Mouse (Mus musculus) embryonic fibroblast, embryonic 13.5 days (primary cell): ENCODE measurements around the gene Pdzd8. TPM values are rescaled to one million over a fixed set of nuclear protein-coding genes. Genes with fewer than 3 reads are reported as not detected.

ENCODE experiments used
- H3K27ac ChIP-seq: 2 replicates; pipeline ENCODE4 v1.5.1; 2012; ENCODE audit warnings: low read length, control low read depth, inconsistent platforms; ENCODE audit not compliant: insufficient read depth
- H3K4me1 ChIP-seq: 2 replicates; pipeline ENCODE4 v1.6.1; 2011; ENCODE audit warnings: low read length; ENCODE audit not compliant: control insufficient read depth, insufficient read depth
- H3K4me3 ChIP-seq: 2 replicates; pipeline ENCODE4 v1.5.1; 2011; ENCODE audit warnings: mild to moderate bottlenecking, control low read depth, low read length; ENCODE audit not compliant: insufficient read depth
- CTCF ChIP-seq: IDR thresholded peaks from 2 replicates; pipeline ENCODE4 v1.5.1; 2011; ENCODE audit warnings: mild to moderate bottlenecking, control low read depth, low read length, moderate library complexity, borderline replicate concordance; ENCODE audit not compliant: insufficient read depth
- POLR2A ChIP-seq: IDR thresholded peaks from 2 replicates; pipeline ENCODE4 v1.6.1; 2011; ENCODE audit warnings: low read depth, mild to moderate bottlenecking, control low read depth, low read length, moderate library complexity
- polyA plus RNA-seq: library from polyadenylated mRNA; stranded (reverse); fragments of >200 nt; gene quantifications from 2 replicates; pipeline ENCODE4 v1.2.4, GENCODE M21; 2011; ENCODE audit warnings: low read depth; ENCODE audit not compliant: missing spikeins, insufficient read length

Pdzd8 gene
- polyA plus RNA-seq, 1 experiment, result 50.6 TPM

GRCm38 (mm10) chr19:59356388-59356787 lies 10.8 kb upstream of the Pdzd8 start:
- no peak overlapping the region for H3K4me3 ChIP-seq
- no peak overlapping the region for H3K27ac ChIP-seq
- no peaks in the 10 kb centered on the region for H3K4me1 ChIP-seq
- no peak for TF ChIP-seq CTCF
- TF ChIP-seq POLR2A, result no peak

GRCm38 (mm10) chr19:59354906-59355305 lies 9.3 kb upstream of the Pdzd8 start:
- Histone ChIP-seq H3K4me1 (no peaks in the 10 kb centered on the region), H3K27ac (no peak overlapping the region), H3K4me3 (no peak overlapping the region)
- TF ChIP-seq CTCF (no peak), POLR2A (no peak)

- no peak for TF ChIP-seq CTCF
- no peak for TF ChIP-seq POLR2A
- Histone ChIP-seq H3K27ac (no peak overlapping the region), H3K4me3 (no peak overlapping the region), H3K4me1 (no peaks in the 10 kb centered on the region)
These were observed 7.2 kb upstream of the Pdzd8 start for GRCm38 (mm10) chr19:59352760-59353159.

GRCm38 (mm10) chr19:59351151-59351889 lies 5.7 kb upstream of the Pdzd8 start:
- Histone ChIP-seq H3K4me3 (no peak overlapping the region), H3K4me1 (no peaks in the 10 kb centered on the region), H3K27ac (no peak overlapping the region)
- TF ChIP-seq POLR2A, result no peak
- TF ChIP-seq CTCF, result no peak

GRCm38 (mm10) chr19:59350273-59350903 lies 4.8 kb upstream of the Pdzd8 start:
- no peak overlapping the region for H3K27ac ChIP-seq
- H3K4me1 ChIP-seq, result no peaks in the 10 kb centered on the region
- no peak overlapping the region for H3K4me3 ChIP-seq
- TF ChIP-seq POLR2A (no peak), CTCF (no peak)

GRCm38 (mm10) chr19:59349329-59349960 lies 3.9 kb upstream of the Pdzd8 start:
- no peak overlapping the region for H3K4me3 ChIP-seq
- H3K27ac ChIP-seq, result no peak overlapping the region
- no peak for TF ChIP-seq POLR2A
- no peak for TF ChIP-seq CTCF
- no peaks in the 10 kb centered on the region for H3K4me1 ChIP-seq

GRCm38 (mm10) chr19:59346325-59346724 lies 745 bp upstream of the Pdzd8 start:
- Histone ChIP-seq H3K4me1 (no peaks in the 10 kb centered on the region), H3K4me3 (peak overlapping the region; percentile 58), H3K27ac (peak overlapping the region; percentile 59)
- TF ChIP-seq CTCF, result no peak
- TF ChIP-seq POLR2A, result no peak

GRCm38 (mm10) chr19:59345081-59345657 lies 411 bp downstream of the Pdzd8 start:
- peak overlapping the region; percentile 93 for H3K4me3 ChIP-seq
- H3K4me1 ChIP-seq, result no peaks in the 10 kb centered on the region
- peak overlapping the region; percentile 68 for H3K27ac ChIP-seq
- TF ChIP-seq CTCF, result no peak
- no peak for TF ChIP-seq POLR2A

GRCm38 (mm10) chr19:59344304-59344711 lies 1.3 kb downstream of the Pdzd8 start:
- peak overlapping the region; percentile 93 for H3K4me3 ChIP-seq
- no peaks in the 10 kb centered on the region for H3K4me1 ChIP-seq
- no peak overlapping the region for H3K27ac ChIP-seq
- TF ChIP-seq POLR2A (no peak), CTCF (no peak)
